Mouse (Mus musculus) layer of hippocampus, adult 18-20 months (tissue): ENCODE results near the gene Pard3. TPM values are rescaled to one million over a fixed set of nuclear protein-coding genes. Genes with fewer than 3 reads are reported as not detected.

Source experiments
- DNase-seq, 2 experiments: peaks; one replicate each; pipeline ENCODE4 v3.0.0; 2022; ENCODE audit warnings: low spot score in 2 of 2
- total RNA-seq, 2 experiments: library from RNA; stranded (reverse); gene quantifications; 2 replicates each; pipeline ENCODE4 v1.2.3; 2021

Pard3 gene
- total RNA-seq, 2 experiments from 2014 or later = 23.7 to 24.4 TPM

DNA sequence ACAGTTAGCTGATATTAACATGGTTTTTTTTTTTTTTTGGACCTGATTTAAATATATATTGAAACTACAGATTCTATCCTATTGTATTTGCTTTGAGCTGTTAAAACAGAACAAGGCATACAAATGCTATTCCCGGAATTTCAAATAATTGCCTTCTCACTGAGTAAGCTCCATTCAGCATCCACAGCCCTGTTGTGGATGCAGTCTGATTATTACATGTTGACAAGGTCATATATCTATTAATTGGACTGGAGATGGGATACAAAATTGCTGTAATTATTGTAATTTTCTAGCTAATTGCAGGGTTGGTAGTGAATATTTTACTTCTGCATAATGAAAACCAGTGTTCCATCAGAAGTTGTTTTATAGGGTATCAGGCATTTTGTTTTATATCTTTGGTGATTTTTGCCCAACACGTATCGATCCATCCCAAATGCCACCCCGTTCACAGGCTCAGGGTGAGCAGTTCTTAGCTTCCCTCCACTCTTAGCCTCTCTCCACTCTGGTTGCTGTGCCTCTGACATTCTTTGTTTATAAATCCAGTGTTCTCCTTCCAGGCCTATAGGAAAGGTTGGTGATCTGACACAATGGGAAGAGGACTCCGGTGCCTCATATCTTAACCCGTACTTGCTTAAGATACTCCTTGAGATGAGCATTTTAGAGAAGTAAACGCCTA is 216.7 kb downstream of the Pard3 start:
- no peak for DNase-seq

DNA sequence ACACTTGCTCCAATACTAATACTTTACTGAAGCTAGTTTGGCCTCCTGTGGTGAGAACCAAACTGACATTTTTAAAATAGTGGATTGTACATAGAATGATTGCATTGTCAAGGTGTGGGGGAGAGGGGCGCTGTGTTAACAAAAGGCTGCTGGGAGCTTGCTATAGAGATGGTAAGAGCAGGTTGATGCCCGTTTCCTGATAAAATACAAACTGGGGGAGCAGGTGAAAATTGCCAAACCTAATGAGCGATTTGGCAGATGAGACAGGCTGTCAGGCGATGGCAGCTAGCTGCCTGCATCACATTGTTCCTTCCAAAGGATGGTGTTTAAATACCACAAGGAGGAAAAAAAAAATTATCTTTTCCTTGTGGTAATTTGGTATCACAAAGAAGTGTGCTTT is 217.3 kb downstream of the Pard3 start:
- DNase-seq = peak in 1 of 2 experiments; percentile 2

DNA sequence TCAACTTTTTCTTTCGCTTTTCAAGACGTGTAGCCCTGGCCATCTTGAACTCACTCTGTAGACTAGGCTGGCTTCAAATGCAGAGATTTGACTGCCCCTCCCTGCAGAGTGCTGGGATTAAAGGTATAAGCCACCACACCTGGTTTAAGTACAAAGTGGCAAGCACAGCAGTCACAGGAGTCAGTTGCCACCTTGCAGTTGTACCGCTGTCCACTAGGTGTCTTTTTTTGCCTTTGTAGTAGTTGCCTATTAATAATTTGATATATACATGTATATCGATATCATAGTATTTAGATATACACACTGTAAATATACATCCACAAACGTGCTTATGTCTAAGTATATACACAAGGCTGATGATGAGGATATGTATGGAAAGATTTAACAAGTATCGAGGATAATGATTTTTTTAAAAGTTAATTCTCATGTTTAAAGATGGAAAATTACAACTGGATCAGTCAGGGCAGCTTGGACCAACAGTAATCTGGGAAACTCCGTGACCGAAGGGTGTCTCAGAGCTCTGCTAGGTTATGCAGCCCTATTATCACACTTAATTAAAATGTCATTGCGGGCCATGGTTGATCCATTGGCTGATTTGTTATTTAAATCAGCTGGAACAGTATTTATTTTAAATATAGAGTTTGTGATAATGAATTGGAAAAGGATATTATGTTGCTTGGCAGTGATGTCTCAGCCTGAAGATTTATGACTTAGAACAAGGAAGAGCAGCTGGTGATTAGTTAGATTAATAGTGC is 220.9 kb downstream of the Pard3 start:
- no peak for DNase-seq

DNA sequence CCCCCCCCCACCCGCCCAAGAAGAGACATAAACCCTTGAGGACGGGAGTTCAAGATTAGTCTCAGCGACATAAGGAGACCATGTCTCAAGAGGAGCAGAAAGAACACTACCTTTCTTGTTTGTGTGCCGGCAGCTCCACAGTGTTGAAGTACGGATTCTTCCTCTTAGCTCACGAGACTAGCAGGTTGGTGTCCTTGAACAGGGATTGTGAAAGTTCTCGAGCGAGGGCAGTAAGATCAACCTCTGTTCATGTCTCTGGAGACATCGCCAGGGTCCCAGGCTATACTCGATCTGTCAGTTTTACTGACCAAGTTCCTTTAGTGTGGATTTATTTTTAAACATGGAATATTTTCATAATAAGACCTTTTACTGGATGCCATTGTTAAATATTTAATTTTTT is 224.1 kb downstream of the Pard3 start:
- no peak for DNase-seq

DNA sequence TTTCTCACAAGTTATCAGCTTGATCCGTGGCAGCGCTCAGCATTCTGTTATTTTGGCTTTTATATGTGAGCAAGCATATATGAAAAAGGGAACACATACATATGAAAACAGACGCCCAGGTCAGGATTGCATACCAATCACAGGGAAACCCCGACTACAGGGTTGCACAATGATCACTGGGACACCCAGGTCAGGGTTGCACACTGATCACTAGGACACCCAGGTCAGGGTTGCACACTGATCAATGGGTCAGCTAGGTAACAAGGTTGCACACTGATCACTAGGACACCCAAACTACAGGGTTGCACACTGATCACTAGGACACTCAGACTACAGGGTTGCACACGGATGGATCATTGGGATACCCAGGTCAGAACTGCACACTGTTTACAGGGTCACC is 228.6 kb downstream of the Pard3 start:
- DNase-seq = no peak

DNA sequence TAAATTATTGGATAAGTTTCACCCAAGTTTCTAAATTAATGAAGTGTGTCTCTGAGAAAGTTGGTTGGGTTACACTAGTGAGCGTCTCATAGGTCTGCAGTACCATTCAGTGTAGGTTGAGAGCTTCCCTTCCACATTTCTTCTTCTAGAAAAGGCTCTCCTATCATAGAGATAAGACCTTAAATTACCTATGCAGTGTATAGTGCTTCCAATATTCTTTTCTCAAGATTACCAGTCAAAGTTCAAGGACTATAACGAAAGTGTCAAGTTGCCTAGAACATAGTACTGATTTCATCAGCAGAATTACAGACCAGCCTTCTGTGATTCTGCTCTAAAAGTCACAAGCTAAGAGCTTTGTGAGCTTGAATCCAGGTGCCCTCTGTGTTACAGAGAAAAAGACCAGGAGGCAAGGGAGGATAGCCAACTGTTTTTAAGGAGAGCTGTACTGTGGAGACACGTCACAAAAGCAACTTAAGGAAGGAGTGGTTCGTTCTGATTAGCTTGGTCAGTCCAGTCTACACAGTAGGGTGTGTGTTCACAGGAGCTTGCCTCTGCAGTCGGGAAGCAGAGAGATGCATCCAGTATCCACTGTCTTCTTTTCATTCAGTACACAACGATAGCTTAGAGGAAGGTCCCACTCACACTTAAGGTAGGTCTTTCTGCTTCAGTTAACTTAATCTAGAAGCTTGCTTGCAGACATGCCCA is 229.5 kb downstream of the Pard3 start:
- DNase-seq = no peak

DNA sequence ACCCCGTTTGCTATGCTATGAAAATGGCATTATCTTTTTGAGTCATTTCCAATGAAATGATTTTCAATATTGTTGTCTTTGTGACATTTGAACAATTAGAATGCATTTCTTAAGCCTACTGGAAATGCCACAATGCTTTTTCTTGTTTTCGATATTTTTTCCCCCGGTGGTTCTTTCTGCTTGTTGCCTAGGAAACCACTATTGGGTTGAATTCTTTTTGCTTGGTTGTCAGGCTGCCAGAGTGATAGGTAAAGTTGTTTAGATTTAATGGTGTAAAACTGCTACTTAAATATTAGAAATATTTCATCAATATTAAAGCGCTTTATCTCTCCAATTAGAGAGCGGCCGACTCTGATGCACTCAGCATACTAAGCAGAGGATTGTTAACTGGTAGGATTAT is 230.4 kb downstream of the Pard3 start:
- DNase-seq = peak in 1 of 2 experiments; percentile 30

DNA sequence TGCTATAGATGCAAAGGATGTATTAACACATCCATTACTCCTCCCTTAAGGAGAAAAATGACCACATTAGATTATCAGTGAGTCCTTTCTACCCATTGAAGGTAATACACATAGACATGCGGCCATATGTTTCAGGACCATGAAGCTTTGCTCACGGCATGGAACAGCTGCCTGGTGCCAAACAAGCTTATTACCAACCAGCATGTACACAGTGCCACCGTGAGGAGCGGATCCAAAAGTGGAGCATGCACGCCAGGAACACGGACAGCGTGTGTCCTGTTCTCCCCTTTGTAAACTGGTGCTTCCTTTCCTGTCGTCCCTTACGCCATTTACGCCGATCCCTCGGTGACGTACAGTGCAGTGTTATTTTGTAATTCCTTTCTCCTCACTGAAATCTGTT is 232.2 kb downstream of the Pard3 start:
- DNase-seq = no peak

DNA sequence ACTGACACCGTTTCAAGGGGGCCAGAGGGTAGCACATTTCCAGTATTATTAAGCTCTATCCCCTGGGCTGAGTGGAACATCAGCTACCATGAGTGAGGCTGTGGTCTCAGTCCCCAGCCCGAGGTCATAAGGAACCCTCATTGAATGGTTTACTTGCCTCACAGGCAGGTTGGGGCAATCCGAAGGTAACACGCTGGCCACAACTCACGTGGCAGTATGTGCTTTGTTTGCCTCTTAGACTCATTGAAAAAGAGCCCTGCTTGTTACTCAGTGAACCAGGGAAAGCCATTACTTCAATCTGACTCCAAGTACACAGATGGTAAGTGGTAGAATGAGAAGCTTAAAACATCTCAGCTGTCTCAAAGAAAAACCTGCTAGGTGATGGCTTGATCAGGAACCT is 236.8 kb downstream of the Pard3 start:
- no peak for DNase-seq

DNA sequence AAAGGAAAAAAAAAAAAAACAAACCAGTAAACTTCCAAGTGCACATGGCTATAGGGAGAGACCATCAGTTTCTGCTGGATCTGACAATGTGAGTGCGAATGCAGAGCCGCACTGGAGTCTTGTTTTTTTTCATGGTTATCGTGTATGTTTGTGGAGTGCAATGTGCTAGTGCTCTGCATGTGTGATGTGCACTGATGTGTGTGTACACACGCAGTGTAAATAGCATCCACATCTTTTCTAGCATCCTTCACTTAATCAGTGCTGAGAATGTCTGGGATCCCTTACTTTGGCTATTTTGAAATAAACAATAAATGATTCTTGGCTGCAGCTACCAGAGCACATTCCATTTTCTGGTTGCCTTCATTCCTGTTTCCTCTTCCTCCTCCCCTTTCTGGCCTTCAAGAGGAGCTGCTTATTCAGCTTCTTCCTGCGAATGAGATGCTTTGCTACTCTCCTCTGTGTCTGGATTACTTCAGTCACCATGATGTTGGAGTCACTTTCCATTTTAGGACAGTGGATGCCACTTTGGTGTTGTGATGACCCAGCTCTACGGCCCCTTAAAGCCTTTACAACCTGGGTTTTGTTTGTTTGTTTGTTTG is 239.3 kb downstream of the Pard3 start:
- no peak for DNase-seq

DNA sequence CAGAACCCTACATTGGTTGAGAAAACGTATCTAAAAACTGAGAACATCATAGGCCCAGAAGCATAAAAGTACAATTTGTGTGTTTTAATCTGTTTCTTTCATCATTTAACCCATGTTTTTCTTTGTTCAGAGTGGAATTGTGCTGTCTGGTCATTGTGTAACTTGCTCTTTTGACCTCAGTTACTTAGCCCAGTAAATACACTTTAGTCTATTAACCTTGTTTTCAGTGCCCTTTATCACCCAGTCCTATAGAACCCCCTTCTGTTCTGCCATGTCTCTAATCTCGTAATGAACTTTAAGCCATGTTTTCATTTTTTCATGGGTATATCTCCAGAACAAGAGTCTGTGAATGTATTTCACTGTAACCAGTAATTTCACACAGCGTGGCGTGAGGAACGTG is 243.3 kb downstream of the Pard3 start:
- DNase-seq = no peak

DNA sequence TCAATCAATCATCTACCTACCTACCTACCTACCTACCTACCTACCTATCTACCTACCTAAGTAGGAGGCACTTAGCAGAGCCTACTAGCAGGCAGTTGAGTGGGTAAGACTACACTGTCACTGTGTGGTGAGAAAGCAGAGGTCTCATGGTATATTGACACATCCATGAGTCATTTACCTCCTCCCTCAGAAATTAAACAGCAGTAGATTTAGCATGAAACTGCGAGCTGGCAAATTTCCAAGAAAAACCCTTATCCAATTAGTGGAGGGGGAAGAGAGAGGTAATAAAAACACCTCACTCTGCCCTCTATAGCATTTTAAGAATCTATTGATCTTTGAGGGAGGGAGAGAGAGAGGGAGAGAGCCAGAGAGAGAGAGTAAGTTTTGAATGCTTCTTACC is 245.7 kb downstream of the Pard3 start:
- DNase-seq = no peak

DNA sequence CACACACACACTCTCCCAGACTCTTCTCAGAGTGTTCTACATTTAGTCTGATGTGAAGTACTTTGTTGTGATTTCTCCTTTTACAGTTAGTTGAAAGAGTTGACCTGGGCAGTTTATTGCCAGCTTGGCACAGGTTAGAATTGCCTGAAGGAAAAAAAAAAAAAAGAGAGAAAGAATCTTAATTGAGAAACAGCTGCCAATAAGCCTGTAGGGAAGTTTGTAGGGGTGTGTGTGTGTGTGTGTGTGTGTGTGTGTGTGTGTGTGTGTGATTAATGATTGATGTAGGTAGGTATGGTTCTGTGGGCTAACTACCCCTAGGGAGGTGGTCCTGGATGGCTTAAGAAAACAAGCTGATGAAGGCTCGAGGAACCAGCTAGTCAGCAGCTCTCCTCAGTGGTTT is 252.1 kb downstream of the Pard3 start:
- no peak for DNase-seq

DNA sequence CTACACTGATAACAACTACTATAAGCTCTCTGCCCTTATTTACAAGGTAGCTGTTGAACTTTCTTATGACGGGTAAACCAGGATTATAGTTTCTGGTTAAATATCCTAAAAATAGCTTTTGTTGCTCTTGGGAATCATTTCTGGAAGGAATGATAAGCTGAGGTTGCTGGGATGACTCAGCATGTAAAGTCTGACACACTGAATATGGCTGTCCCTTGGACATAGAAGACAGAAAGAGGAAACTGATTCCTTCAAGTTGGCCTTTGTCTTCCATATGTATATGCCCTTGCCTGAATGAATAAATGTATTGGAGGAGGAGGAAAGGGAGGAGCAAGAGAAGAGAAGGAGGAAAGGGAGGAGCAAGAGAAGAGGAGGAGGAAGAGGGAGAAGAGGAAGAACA is 254.2 kb downstream of the Pard3 start:
- no peak for DNase-seq

DNA sequence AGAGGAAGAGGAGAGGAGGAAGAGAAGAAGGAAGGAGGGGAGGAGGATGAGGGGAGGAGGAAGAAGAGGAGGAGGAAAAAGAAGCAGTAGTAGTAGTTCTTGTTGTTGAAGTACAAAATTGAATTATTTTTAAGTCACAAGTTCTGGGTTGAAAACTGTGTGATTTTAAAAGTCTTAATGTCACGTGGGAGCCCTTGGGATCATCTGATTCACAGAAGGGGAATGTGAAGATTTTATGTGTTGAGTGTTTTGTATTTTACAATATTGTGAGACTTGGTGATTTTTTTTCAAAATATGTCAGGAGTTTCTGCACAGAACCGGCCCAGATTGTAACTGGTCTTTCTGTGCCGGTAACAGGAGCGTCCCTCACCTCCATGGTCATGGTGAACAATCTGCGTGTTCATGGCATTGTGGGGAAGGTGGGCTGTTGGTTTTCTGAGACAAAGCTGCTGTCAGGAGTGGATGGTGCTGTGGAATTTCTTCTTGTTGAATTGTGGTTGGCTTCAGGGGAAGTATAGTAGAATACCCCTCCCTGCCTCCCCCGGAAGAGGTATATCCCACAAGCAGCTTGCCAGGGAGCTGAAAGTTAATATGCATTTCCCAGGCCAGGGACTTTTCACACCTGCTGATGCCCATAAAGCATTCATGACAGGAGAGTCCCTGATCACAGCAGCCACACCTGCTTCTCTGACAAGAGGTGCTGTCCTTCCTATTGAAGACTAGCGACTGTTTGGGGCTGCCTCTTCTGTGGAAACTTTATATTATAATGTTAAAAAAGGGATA is 254.9 kb downstream of the Pard3 start:
- DNase-seq = no peak

DNA sequence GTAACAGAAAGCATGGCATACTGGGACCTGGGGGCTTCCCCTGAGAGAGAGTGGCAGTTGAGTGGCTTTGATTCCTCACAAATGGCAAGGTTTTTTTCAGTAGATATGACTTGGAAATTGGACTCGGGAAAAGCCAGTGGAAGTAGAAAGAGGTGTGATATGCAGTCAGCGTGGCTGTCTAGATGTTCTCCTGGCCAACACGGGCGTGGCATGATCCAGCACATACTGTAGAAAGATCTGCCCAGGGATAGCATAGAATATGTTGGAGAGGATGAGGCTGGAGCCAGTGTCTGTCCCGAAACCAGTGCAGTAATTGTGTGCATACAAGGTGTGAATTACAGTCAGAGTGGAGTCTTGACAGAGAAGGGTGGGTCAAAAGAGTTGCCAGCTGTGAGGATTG is 257.2 kb downstream of the Pard3 start:
- DNase-seq = no peak

DNA sequence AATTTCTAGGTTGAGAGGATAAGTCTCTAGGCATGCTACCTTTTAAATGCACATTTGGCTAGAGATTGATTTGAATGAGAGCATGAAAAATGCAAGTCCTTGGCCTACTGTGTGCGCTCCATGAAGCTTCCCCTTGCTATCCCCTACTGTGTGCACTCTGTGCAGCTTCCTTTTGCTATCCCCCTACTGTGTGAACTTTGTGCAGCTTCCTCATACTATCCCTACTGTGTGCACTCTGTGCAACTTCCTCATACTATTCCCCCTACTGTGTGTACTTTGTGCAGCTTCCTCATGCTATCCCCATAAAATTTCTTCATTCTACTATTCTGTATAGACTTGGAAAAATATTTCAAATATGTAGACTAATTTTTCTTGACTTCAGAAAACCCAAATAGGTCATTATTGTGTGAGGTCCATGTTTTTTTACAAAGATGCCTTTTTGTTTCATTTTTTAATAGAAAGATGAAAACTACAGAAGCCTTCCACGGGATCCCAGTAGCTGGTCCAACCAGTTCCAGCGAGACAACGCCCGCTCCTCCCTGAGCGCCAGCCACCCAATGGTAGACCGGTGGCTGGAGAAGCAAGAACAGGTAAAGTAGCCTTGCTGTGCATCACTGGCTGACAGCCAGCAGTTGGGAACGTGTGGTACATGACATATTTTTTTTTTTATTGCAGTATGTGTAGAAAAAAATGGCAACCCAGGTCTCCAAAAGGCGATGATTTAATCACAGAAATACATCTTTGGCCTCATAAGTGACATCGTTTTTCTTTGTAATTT is 260.1 kb downstream of the Pard3 start:
- DNase-seq = no peak

DNA sequence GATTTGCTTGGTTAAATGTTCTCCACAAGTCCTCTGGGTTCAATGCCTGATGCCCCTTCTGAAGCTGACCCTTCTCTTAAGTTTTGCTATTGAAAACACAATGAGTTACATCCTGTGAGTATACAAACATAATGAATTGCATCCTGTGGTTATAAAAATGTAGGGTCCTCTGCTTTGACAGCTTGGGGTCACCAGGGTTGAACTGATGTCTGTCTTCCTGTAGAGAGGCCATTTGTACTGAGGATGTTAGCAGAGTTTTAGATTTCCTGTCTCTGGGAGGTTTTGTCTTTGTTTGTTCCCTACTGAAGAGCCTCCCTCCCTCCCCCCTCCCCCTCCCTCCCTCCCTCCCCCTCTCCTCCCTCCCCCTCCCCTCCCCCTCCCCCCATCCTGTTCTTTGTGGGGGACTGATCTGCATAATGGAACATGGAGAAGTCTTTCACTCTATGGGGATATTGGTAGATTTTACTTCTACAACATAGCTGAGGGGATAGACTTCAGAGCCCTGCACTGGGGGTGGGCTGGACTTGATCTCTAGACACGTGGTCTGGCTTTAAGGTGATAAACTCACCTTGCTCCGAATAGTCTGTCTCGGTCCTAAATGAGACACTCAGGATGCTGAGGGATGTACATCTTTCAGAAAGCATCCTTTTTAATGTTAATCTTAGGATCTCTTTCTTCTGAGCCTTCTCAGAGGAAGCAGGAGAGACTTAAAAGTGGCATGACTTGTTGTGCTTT is 261.3 kb downstream of the Pard3 start:
- DNase-seq = no peak

DNA sequence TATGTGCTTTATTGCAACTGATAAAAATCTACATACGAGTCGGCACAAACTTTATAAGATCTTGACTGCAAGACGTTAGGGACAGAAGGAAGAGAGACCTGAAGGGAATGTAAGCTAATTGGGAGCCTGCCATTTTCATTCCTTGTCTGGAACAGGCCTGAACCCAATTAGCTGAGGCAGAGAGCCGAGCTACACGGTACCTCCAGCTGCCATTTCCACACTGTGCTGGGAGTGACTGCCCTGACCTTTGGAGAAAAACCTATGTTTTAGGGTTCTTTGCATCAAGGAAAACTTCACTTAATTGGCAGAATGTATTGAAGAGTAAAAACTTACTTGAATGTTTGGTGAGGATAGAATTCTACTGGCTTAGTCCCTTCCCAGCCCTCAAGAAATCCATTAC is 262.1 kb downstream of the Pard3 start:
- no peak for DNase-seq
